Mouse (Mus musculus): ENCODE measurements around the gene Nde1.

- TF ChIP-seq POLR2A (IDR thresholded peaks at IDR 0.05; ENCODE audit: insufficient read depth, low read length) (no peak), CTCF (IDR thresholded peaks at IDR 0.05; ENCODE audit: low read depth, low read length) (no peak), EP300 (IDR thresholded peaks at IDR 0.05; ENCODE audit: insufficient read depth, low read depth, low read length) (no peak)
These were observed 34.1 kb upstream of the Nde1 start for GRCm38 (mm10) chr16:14128977-14129376.

All from ES-Bruce4 (cell line).